Mouse (Mus musculus): ENCODE data around the gene Lix1.
A peak's percentile ranks its signal among the peaks of the same experiment; 100 is the strongest.

The Lix1 gene

DNA sequence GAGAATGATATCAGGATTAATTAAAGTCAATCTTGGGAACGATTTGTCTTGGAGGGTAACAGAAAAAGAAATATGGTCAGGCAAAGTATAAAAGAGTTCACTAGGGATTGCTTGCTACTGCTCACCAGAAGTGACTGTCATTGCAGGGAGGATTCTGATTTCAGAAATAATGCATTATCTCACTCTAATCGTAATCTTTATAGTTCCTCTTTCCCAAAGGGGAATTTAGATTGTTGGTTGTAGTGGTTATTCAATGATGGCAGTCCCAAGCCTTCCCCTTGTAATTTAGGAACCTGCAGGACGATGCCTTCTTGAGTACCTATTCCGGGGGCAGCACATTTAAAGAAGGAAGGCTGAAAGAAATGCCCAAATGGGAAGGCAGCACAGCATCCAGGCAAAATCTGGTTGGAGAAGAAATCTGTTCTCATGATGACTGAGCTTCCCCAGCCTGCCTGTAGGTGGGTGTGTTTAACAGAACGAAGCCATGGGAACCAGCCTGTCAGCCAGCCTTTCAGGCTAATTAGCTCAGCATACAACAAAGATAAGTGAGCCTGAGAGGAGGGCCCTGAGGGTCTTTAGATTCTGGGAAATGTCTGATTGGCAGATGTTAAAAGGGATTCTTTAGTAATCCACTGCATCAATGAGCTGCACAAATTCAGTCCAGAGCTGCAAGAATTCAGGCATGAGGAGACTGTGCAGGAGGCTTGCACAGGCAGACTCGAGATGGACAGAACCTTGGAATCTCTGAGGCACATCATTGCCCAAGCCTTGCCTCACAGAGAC is at the start of gene Lix1:
TSS of gene Lix1 (plus strand) at position 451 of the 783 bp plus-strand sequence.
- DNase-seq (ENCODE audit: low read depth, low spot score): peak; percentile 82

DNA sequence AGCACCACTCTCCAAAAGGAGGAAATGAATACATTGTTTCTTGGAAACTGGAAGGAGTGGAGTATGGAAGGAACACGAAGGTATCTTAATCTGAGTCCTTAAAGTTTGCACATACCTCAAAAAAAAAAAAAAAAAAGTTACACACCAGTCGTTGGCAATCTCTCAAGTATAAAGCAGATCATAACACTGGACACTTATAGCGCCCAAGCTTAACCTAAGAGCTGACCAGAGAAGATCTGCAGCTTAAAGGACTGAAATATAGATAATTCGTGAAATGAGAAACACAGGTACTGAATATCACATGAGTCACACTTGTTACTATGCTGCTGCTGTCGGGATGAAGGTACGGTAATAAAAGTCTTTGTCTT is 28.9 kb upstream of the Lix1 start:
- DNase-seq (ENCODE audit: low read depth, low spot score): no peak

DNA sequence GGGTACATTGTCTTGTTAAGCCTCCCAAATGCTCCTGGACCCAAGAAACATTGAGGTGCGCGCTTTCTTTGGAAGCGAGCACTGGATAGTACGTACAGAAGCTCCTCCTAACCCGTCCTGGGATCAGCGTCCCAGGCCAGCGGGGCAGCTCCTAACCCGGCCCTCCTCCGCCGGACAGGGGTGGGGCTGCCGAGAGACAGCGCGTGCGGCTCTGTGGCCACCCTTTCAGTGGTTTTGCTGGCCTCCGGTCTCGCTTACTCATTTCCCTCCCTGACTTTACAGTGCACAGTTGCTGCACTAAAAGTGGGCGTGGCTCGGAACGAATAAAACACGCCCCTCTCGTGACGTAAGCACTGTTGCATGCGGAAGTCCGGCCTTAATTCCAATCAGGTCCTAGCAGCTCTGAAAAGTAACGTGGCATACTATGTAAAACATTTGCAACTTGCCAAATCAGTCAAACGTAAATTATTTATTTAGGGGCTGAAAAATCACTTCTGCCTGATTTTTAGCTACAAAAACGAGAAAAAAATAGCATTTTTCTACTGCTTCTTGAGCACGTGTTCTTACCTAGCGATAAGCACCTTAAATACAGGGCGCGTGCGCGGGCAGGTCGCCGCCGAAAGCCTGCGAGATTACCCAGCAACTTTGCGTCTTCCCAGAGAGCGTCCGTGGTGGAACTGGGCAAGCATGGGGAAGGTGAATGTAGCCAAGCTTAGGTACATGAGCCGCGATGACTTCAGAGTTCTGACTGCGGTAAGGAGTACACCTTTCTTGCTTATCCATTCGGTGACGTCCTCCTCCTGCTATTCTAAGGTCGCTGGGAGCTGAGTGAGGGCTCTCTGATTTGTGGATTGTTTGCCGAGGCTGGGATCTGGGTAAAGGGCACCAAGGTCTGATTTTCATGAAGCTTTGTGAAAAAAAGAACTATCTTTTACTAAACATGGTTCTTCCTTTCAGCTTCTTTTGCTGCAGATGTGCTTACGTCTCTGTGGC is 28.3 kb upstream of the Lix1 start, which contains the start of gene Riok2:
TSS of gene Riok2 (plus strand) at position 392 of the 993 bp plus-strand sequence.
- peak; percentile 98 for DNase-seq (ENCODE audit: low read depth, low spot score)

DNA sequence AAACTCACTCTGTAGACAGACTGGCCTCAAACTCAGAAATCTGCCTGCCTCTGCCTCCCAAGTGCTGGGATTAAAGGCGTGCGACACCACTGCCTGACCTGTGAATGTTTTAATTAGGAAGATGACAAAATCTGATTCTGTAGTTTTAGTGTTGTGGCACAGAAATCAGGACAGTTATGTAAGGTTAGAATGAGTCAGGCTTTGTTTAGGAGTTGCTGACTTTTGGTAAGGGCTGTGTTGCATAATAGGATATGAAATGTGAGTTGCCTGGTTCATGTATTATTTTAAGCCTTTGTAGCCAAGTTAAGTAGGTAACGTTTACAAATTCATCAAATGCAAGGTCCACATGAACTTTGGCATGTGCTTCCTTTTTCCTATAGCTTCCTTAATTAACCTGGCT is 26.9 kb upstream of the Lix1 start:
- no peak for DNase-seq (ENCODE audit: low read depth, low spot score)

DNA sequence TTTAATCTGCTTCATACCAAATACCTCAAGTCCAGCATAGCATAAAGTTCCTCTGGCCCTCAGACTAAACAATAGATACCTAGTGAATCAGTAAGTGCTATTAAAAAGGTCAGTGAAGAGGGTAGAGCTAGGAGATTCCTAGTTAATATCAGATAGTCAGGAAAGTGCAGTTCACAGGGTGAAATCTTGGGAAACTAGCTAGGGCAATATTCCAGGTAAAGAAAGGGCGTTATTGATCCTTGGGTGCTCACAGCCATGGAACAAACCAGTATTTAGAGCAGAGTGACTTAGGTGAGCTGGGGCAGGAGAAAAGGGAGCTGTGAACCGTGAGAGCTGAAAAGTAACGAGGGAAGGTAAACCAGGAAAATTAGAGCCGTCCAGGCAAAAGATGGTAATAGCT is 18.8 kb upstream of the Lix1 start:
- no peak for DNase-seq (ENCODE audit: low read depth, low spot score)

DNA sequence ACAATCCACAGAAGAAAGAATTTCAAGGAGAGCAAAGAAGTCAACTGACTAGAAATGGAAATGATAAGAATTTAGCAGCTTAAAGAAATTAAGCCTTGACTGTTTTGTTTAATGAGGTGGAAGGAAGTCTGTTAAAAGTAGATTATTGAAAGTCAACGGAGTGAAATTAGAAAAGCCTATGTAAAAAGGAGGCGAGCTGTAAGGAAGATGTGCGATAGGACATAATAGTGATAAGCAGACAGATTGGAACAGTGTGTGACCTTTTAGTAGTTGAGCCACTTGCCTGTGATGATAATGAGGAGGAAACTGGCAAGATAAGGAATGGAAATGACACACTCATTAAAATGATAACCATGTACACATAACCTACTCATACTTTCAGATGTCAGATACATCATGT is 18.0 kb upstream of the Lix1 start:
- no peak for DNase-seq (ENCODE audit: low read depth, low spot score)

DNA sequence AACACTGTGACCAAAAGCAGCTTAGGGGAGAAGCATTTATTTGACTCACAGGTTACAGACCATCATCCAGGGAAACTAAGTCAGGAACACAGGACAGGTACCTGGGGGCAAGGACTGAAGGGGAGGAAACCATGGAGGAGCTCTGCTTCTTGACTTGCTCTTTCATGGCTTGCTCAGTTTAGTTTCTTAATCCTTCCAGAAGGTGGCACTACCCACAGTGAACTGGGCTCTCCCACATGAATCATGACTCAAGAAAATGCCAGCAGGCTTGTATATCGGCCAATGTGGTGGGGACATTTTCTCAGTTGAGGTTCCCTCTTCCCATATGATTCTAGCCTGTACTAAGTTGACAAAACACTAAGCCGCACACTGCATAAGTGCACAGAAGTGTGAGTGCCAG is 16.4 kb upstream of the Lix1 start:
- DNase-seq (ENCODE audit: low read depth, low spot score): no peak

DNA sequence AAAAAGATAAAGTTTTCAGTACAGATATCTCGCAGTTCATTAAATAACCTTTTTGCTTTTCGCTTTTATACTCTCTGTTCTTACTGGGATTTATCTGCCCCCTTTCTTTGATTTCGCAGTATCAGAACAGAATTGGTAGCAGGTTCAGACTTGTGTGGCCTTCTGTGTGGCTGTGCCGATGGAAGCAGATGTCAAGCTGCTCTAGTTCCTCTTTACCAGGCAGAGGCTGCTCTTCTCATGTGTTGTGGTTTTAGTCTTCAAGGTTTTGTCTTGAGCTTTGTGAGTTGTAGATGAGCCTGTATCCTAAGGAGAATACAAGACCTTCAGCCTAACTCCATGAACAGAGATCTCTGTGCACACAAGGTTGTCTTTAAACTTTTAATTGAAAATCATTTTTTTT is 10.6 kb upstream of the Lix1 start:
- DNase-seq (ENCODE audit: low read depth, low spot score): no peak

DNA sequence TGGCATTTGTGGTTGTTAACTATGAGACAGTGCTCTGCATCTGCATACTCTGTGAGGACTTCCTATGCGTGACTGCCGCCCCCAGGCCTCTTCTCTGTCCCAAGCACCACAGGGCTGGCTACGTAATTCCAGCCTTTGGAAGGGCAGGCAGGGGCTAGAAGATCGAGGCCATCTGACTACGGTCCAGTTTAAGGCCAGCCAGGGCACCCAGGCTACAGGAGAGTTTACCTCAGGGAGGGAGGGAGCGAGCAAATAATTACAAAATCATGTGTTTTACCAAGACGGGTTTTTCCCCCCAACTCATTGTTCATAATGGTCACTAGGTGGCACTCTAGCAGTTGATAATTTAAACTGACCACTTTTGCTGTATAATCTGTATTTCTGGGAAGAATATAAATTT is 9.6 kb upstream of the Lix1 start:
- DNase-seq (ENCODE audit: low read depth, low spot score): no peak

DNA sequence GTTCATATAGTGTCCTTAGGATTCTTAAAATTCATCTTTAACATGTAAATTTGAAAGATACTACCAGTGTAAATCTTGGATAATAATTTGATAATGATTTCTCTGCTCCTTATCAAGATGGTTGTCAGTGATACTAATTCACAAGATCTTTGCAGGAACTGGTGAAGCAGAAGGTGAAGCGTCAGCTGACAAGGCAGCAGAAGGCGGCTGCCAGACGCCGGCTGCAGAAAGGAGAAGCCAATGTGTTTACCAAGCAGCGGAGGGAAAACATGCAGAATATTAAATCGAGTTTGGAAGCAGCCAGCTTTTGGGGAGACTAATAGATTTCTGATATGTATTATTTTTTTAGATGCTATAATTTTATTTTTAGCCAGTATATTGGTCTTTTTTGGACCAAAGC is 9.2 kb upstream of the Lix1 start:
- DNase-seq (ENCODE audit: low read depth, low spot score): no peak

DNA sequence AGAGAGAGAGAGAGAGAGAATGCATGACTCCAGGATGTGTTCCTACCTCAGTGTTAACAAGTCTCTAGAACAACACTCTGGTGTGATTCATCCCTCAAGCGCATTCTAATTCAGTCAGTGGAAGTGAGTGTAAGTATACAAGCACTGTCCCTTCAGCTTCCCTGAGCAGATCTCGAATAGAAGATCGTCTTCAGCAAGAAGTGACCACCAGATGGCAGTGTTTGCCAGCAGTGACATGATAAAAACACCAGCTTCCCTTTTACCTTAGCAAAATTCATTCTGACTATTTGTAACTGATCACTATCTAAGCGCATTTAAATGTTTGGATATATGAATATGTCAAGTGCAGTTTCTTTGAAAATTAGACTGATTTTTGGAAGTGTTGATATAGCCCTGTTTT is 8.1 kb upstream of the Lix1 start:
- peak; percentile 84 for DNase-seq (ENCODE audit: low read depth, low spot score)

DNA sequence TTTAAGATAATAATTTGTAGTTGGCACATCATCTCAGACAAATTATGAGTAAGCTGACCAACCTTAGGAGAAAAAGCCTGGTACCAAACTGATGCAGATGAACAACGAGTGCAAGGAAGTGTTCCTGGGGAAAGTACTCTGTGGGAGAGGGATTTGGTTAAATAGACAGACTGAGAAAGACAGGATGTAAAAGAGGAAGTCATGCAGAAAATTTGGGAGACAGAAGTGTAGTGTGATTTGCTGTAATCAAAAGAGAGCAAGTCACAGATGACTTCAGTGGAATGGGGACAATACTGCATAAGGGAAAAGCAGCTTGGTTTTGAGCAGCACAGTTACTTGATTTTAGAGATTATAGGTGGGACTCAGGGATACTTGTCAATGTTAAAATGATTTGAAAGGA is 5.6 kb upstream of the Lix1 start:
- no peak for DNase-seq (ENCODE audit: low read depth, low spot score)

DNA sequence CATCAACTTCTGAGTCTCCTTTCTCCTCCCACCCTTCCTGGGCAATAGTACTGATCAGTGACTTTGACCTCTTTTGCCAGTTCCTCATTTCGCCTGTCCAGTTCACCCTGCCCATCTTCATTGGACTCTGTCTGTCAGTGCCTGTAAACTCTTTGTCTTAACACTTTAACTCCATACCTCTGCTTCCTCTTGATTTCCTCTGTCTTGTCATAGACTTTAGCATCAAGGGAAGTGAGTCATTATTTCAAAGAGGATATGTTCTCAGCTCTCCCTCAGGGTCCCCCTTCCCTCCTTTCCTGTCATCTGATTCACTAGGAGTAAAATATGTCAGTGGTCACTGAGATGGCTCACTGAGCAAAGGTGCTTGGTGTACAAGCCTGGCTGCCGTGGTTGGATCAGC is 3.8 kb upstream of the Lix1 start:
- no peak for DNase-seq (ENCODE audit: low read depth, low spot score)

DNA sequence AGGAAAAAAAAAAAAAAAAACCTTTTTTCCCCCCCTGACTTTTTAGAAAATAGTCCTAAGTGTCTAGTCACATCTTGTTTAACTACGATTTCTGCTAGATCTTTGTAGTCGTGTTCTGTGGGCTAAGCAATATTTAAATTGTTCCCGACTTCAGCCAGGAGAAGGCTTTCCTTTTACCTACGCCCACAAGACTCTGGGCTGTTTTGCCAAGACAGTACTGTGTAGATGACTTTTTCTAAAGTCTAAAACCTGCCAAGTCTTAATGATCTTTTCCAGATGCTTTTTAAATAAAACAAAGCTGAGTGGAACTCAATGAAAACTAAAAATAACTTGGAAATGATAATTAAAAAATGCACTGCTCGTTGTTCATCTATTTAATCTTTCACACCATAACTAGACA is 566 bp downstream of the Lix1 start:
- DNase-seq (ENCODE audit: low read depth, low spot score): no peak

DNA sequence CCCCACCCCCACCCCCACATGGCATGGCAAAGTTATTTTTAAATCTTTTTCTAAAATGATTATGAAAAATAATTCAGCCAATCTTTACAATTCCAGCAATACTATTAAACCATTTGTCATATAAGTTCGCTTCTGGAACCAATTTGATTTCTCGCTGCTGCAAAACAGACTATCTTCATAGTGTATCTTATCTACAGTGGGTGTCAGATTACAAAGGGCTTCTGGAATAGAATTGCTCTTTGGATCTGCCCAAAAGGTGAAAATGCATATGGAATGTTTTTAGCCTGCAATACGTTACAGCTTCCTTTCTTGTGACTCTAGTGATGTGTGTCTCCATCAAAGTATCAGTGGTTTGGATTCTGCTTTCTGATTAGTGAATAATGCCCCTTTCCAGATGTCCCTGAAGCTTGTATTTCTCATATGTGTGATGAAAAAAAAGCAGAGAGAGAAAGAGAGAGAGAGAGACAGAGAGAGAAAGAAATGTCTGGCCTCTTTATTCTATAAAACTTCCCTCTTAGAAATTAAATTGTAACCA is 1.2 kb downstream of the Lix1 start:
- no peak for DNase-seq (ENCODE audit: low read depth, low spot score)

DNA sequence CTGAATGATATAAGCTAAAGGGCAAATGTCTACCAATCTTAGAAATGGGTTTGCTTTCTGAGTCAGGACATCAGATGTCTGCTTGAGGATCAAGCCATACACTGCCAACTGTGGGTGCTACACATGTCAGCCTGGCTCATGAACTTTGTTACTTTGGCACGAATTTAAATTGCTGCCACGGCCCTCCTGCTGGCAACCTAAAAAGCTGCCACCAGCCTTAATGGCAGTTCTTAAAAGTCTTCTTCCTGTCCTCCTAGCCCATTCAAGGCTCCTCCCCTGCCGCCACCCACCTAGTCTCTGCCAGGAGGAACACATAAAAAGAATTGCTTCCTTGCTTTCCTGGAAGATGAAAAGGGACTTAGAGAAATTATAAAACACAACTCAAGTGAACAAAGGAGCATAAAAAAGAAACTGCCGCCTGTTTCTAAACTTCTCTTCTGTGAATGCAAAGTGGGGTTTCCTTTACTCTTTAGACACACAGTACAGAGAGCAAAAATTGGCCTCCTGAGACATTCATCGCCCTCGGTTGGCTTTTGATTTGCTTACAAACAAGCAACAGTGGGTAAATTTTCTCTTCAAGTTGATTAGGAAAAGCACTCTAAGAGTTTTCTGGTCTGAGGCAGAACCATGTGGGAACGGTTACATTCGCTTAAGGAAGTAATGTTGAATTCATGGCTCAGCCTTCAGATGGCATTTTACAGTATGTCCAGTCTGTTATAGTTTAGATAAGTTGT is 2.5 kb downstream of the Lix1 start:
- no peak for DNase-seq (ENCODE audit: low read depth, low spot score)

DNA sequence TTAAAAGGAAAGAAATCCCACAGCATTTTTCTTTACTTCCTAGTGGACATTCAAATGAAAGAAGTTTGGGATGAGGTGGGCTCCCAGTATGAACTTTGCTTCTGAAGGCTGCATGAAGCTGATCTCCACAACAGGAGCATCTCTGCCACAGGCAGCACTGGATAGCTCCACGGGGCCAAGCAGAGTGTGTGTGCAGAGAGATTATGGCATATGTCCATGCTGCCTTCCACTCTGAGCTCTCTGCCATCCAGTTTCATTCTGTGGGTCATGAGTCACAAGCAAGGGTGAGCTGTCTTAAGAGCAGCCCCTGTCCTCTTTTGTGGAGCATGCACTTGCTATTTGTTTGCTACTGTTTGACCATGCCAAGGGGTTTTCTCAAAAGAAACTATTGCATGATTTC is 3.1 kb downstream of the Lix1 start:
- no peak for DNase-seq (ENCODE audit: low read depth, low spot score)

DNA sequence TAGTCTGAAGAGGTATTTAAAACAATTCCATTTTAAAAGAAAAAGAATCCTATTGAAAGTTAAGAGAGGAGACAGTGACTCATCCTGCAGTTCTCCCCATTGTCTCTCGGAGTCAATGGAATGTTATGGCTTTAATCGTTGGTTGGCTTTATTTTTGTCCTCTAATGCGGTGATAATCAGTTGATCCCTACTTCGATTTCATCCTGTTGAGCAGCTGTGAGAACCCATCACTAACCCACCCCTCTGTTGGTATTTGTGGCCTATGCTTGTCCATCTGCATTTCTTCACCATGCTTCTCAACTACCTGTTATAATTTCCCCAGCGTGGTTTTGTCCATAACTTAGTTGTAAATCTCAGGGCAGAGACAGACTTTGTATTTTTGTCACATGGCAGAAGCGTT is 5.7 kb downstream of the Lix1 start:
- no peak for DNase-seq (ENCODE audit: low read depth, low spot score)

DNA sequence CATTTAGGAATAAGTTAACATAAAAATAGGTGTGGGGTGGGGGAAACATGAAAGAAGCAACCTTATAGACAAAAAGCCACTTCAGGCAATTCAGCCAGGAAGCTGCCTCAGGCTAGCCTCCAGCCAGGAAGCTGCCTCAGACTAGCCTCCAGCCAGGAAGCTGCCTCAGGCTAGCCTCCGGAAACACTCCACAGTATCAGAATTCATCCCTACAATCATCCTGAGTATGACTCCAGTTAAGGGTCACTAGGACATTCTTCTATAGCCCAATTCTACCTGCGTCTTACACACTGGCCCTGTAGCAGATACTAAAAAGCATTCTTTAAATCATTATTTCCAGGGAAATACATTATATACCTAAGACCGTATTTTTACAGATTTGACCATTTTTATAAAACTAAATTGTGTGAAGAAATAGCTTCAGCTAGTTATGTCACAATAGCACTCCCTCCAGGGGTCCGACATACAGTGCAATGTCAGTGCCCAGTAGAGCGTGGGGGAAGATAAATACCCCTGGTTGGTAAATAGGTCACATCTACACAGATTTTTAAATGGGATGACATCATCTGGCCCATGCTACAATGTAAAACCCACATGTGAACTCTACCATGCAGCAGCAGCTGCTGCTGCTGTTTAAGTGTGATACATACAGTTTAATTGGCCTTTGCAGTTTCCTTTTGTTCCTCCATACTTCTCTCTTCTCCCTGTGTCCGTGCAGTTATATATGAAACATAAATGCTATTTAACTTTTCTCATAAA is 6.4 kb downstream of the Lix1 start:
- no peak for DNase-seq (ENCODE audit: low read depth, low spot score)

DNA sequence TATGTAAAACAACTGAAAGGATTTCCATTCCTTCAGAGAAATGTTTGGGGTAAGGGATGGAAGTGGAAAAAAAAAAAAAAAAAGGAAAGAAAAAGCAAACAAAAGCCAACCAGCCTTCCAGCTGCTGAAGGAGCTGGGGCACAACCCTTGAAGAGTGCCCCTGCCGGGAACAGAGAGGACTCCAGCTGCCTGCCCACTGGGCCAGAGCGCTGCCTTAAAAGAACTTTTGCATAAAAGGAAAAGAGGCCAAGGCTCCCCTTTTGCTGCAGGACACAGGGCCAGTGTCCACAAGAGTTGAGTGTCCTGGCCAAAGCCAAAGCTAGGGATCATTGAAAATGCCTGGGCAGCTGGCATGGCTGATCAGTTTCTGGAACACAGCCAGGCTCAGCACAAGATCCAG is 7.1 kb downstream of the Lix1 start:
- DNase-seq (ENCODE audit: low read depth, low spot score): peak; percentile 62

DNA sequence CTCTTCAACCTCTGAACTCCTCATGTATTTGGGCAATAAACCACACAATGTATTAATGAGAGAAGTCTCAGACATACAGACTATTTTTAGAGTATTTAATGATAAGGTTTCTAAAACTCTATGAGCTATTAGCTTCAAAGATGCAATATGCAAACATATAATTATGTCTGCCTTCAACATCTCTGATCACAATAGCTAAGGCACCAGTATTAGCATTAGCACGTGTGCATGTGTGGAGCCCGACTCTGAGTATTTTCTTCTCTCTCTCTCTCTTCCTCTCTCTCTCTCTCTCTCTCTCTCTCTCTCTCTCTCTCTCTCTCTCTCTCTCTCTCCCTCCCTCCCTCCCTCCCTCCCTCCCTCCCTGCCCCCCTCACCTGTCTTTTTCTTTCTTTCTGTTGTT is 9.0 kb downstream of the Lix1 start:
- DNase-seq (ENCODE audit: low read depth, low spot score): no peak

All from mesoderm, embryonic 11.5 days (tissue).